Mouse (Mus musculus) lung, adult 2 months (tissue): Measurements from ENCODE around the gene Slc46a3.

Experiments
- CTCF ChIP-seq: fragments of 200-500 bp; IDR thresholded peaks from 2 replicates; pipeline ENCODE4 v1.5.1; 2011; ENCODE audit warnings: mild to moderate bottlenecking, low read length, control low read depth; ENCODE audit not compliant: insufficient read depth
- POLR2A ChIP-seq: fragments of 200-500 bp; IDR thresholded peaks from 2 replicates; pipeline ENCODE4 v1.6.1; 2011; ENCODE audit warnings: low read depth, mild to moderate bottlenecking, control low read depth, low read length, borderline replicate concordance; ENCODE audit errors: extremely low read depth

- no peak for TF ChIP-seq CTCF
- TF ChIP-seq POLR2A = no peak
Observed at GRCm38 (mm10) chr5:147892735-147893134, 1.9 kb downstream of the Slc46a3 start.
